Mouse (Mus musculus): ENCODE measurements around the gene Igsf10.

Igsf10 gene

GRCm38 (mm10) chr3:59293437-59294199 is 50.6 kb downstream of the Igsf10 start:
- no peak for DNase-seq (ENCODE audit: low read depth, low spot score)

GRCm38 (mm10) chr3:59290551-59290950 is 53.6 kb downstream of the Igsf10 start:
- DNase-seq (ENCODE audit: low read depth, low spot score), result no peak

GRCm38 (mm10) chr3:59278620-59279019 is 65.6 kb downstream of the Igsf10 start:
- DNase-seq (ENCODE audit: low read depth, low spot score), result no peak

GRCm38 (mm10) chr3:59278254-59278533 is 66.0 kb downstream of the Igsf10 start:
- no peak for DNase-seq (ENCODE audit: low read depth, low spot score)

GRCm38 (mm10) chr3:59277502-59278253 is 66.5 kb downstream of the Igsf10 start:
- no peak for DNase-seq (ENCODE audit: low read depth, low spot score)

- no peak for DNase-seq (ENCODE audit: low read depth, low spot score)
These were observed 73.4 kb downstream of the Igsf10 start for GRCm38 (mm10) chr3:59270811-59271210.
